Mouse (Mus musculus) thymus, adult 2 months (tissue): ENCODE results near the gene Hs3st2.

ENCODE experiments used
- CTCF ChIP-seq: fragments of 200-500 bp; IDR thresholded peaks from 2 replicates; pipeline ENCODE4 v1.5.1; 2012; ENCODE audit warnings: mild to moderate bottlenecking, control low read depth, low read length, moderate library complexity, borderline replicate concordance; ENCODE audit not compliant: control insufficient read depth, poor library complexity, insufficient read depth; ENCODE audit errors: extremely low read depth
- POLR2A ChIP-seq: fragments of 200-500 bp; IDR thresholded peaks from 2 replicates; pipeline ENCODE4 v1.6.1; 2012; ENCODE audit warnings: mild to moderate bottlenecking, low read length, control low read depth, moderate library complexity; ENCODE audit not compliant: control insufficient read depth, poor library complexity, insufficient read depth; ENCODE audit errors: extremely low read depth

DNA sequence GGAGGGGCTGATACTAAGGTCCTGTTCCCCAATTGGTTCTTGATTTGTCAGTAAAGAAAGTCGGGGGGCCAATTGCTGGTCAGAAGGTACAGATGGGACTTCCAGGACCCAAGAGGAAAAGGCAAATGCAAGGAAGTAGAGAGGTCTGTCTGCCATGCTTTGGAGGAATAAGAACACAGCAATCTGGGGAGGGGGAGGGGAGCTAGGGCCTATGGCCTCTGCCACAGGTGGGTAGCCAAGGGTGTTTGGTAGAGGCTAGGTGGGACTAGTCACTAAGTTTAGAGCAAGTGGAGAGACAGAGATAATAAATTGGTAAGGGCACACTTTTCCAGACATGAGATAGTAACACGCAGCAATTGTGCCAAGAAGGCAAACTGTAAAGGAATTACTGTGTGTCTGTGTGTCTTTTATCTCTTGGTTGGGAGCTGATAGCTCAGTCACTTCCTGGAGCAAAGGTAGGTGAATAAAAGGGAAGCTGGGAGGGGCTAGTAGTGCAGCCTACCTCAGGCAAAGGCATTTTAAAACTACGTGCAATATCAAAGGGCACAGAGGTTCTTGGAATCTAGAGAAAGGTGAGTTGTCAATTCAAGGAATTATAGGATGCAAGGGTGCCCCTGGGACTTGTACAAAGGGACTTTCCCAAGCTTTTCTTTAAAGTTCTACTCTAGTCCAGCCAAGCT lies 43.2 kb upstream of the Hs3st2 start:
- TF ChIP-seq CTCF (no peak), POLR2A (no peak)
